Mouse (Mus musculus) heart, postnatal 0 days (tissue): ENCODE measurements at regions not wholly inside any gene's neighbourhood (a gene's known extent, or its start where the extent isn't known, plus 50 kb on each side); places are given as distances from the start of the nearest gene placed in this dataset.

Experiments used
- CTCF ChIP-seq: IDR thresholded peaks from 2 replicates; pipeline ENCODE4 v1.5.1; 2016; ENCODE audit warnings: antibody characterized with exemption, control low read depth, low read depth
- EP300 ChIP-seq: IDR thresholded peaks from 2 replicates; pipeline ENCODE4 v1.6.1; 2016; ENCODE audit warnings: antibody characterized with exemption, low read depth

GRCm38 (mm10) chr6:100366231-100366630 lies 78.9 kb upstream of the Rybp start:
- no peak for TF ChIP-seq CTCF
- no peak for TF ChIP-seq EP300
